Mouse (Mus musculus) midbrain, embryonic 14.5 days (tissue): ENCODE data around the gene Osbp. TPM values are rescaled to one million over a fixed set of nuclear protein-coding genes. Genes with fewer than 3 reads are reported as not detected.

ENCODE experiments used
- ATAC-seq: fragments of 200-750 bp; cut with Nextera tagmentation; 2 replicates; pipeline ENCODE4 v1.8.0; 2017; ENCODE audit warnings: moderate number of reproducible peaks, moderate library complexity; ENCODE audit not compliant: low FRiP score, low TSS enrichment
- DNase-seq: peaks from one replicate; pipeline ENCODE4 v3.0.0-alpha.2; 2015
- H3K27ac ChIP-seq: fragments of 300-500 bp; sonication (generic); replicated peaks from 2 replicates; pipeline ENCODE4 v1.5.1; 2014; ENCODE audit warnings: mild to moderate bottlenecking, low read depth, low read length, moderate library complexity
- H3K27me3 ChIP-seq: fragments of 300-500 bp; sonication (generic); 2 replicates; pipeline ENCODE4 v1.6.1; 2014; ENCODE audit warnings: low read length, control low read depth, mixed read lengths; ENCODE audit not compliant: control insufficient read depth, insufficient read depth
- H3K36me3 ChIP-seq: fragments of 300-500 bp; sonication (generic); 2 replicates; pipeline ENCODE4 v1.6.1; 2014; ENCODE audit warnings: low read length, control low read depth; ENCODE audit not compliant: control insufficient read depth, insufficient read depth
- H3K4me1 ChIP-seq: fragments of 300-500 bp; sonication (generic); 2 replicates; pipeline ENCODE4 v1.6.1; 2014; ENCODE audit warnings: mild to moderate bottlenecking, antibody characterized with exemption, low read length, control low read depth; ENCODE audit not compliant: control insufficient read depth, insufficient read depth
- H3K4me2 ChIP-seq: fragments of 300-500 bp; sonication (generic); 2 replicates; pipeline ENCODE4 v1.6.1; 2014; ENCODE audit warnings: mild to moderate bottlenecking, low read length, moderate library complexity
- H3K4me3 ChIP-seq: fragments of 300-500 bp; sonication (generic); replicated peaks from 2 replicates; pipeline ENCODE4 v1.5.1; 2014; ENCODE audit warnings: low read depth, low read length
- H3K9ac ChIP-seq: fragments of 300-500 bp; sonication (generic); replicated peaks from 2 replicates; pipeline ENCODE4 v1.6.1; 2014; ENCODE audit warnings: mild to moderate bottlenecking, low read length, moderate library complexity
- H3K9me3 ChIP-seq: fragments of 300-500 bp; sonication (generic); 2 replicates; pipeline ENCODE4 v1.6.1; 2016; ENCODE audit warnings: low read length, control low read depth, mixed read lengths; ENCODE audit not compliant: control insufficient read depth
- WGBS: fragments of 180-500 bp; shearing (Covaris S2); extraction: QIAGEN DNeasy Blood & Tissue Kit; methylation state at CpG from one replicate; pipeline ENCODE4 v1.1.7; 2014; 5-methylcytosine and 5-hydroxymethylcytosine counted together
- microRNA-seq: library from miRNA; unstranded; fragments of <30 nt; microRNA quantifications from one replicate; pipeline ENCODE4, GENCODE M21; 2016
- polyA plus RNA-seq: library from polyadenylated mRNA; unstranded; fragments of >200 nt; fragmentation: Nextera tagmentation; extraction: Ambion mirVana; gene quantifications from 2 replicates; pipeline ENCODE4 v1.2.1, GENCODE M21; 2014

Gene Osbp
- polyA plus RNA-seq, 1 experiment from 2014 or later, result 8.0 TPM

DNA sequence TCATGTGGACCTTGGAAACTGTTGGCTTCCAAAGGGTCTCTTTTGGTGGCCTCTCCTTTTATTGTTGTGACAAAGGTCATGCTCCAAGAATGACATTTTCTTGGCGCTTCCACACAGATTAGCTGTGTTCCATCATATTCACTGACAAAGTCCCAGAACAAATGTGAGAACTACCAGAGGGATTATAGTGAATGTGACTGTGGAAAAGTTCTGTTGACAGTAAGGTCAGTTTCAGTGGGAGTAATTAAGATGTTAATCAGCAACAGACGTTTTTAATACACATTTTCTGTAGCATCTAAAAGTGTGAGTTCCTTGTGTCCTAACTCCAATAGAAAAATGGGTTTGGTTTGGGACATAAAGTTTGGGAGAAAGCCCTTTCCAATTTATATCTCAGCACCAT is 75.5 kb downstream of the Osbp start, which contains the start of gene Olfr1423:
Gene Olfr1423 (minus strand): TSS at position 101 of the 400 bp plus-strand sequence.
- ATAC-seq, result no peak
- WGBS, result 57% methylated on average over 2 of the region's 2 CpGs

DNA sequence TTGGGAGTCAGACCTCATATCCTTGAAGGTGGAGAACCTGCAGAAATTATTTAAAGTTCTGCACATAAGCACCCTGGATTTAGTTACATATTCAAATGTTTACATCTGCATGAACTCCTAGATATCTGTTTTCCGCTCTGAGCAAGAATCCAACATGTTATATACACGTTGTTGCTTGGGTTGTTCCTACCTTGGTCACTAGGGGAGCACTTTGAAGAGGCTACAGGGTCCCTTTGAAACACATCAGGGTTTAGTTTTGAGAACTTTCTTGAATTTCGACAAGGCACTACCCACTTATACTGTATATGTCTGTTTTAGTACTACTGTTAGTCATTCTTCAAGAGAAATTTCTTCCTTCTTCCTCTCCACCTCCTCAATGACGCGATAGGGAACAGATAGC is 77.4 kb downstream of the Osbp start:
- Histone ChIP-seq H3K4me3 (no peak overlapping the region), H3K9me3 (no peaks in the 10 kb centered on the region), H3K4me1 (no peaks in the 10 kb centered on the region), H3K4me2 (no peak overlapping the region), H3K36me3 (no peaks in the 10 kb centered on the region), H3K27me3 (no peaks in the 10 kb centered on the region), H3K27ac (no peak overlapping the region), H3K9ac (no peak overlapping the region)
- DNase-seq (no peak), ATAC-seq (no peak)
- WGBS, result 93% methylated on average over 5 of the region's 5 CpGs

More for the DNA sequence above, 75.5 kb downstream of the Osbp start, which contains the start of gene Olfr1423:
- H3K4me1 ChIP-seq, result no peaks in the 10 kb centered on the region
- no peak within 1 kb of the TSS for H3K4me3 ChIP-seq
- no peak within 1 kb of the TSS for H3K9ac ChIP-seq
- H3K4me2 ChIP-seq, result no peak within 1 kb of the TSS
- H3K36me3 ChIP-seq, result no peaks in the 10 kb centered on the region
- DNase-seq, result no peak
- H3K27ac ChIP-seq, result no peak within 1 kb of the TSS
- H3K9me3 ChIP-seq, result no peaks in the 10 kb centered on the region
- H3K27me3 ChIP-seq, result no peaks in the 10 kb centered on the region

Small RNAs within 50 kb of the gene (microRNA-seq; reads per million reads assigned to microRNA genes)
- gene Mir6994, result 10.7 reads per million, percentile 35 among the genes with 10 or more reads in this experiment

Other genes with a start within 250 kb of the Osbp start
- not detected in 2 replicates for gene Gif, start 218.4 kb upstream of the Osbp start, polyA plus RNA-seq
- gene Mrpl16, start 195.6 kb upstream of the Osbp start, polyA plus RNA-seq, result 48.7 and 56.0 TPM in 2 replicates
- 31.6 and 32.2 TPM in 2 replicates for gene Stx3, start 146.5 kb upstream of the Osbp start, polyA plus RNA-seq
- 0.45 TPM in 1 of 2 replicates, not detected in the other for gene Olfr1417, start 126.7 kb upstream of the Osbp start, polyA plus RNA-seq
- gene Olfr1418, start 104.9 kb upstream of the Osbp start, polyA plus RNA-seq, result not detected in 2 replicates
- gene Olfr1419, start 90.8 kb upstream of the Osbp start, polyA plus RNA-seq, result not detected in 2 replicates
- 0.15 TPM in 1 of 2 replicates, not detected in the other for gene Olfr1420, start 79.4 kb upstream of the Osbp start, polyA plus RNA-seq
- gene Patl1, start 53.5 kb upstream of the Osbp start, polyA plus RNA-seq, result 19.1 and 23.1 TPM in 2 replicates
- not detected in 2 replicates for gene Olfr1423, start 75.4 kb downstream of the Osbp start, polyA plus RNA-seq
- not detected in 2 replicates for gene Olfr1424, start 96.7 kb downstream of the Osbp start, polyA plus RNA-seq
- not detected in 2 replicates for gene Olfr1425, start 111.8 kb downstream of the Osbp start, polyA plus RNA-seq
- not detected in 2 replicates for gene Olfr1426, start 126.1 kb downstream of the Osbp start, polyA plus RNA-seq
- gene Olfr1427, start 137.4 kb downstream of the Osbp start, polyA plus RNA-seq, result not detected in 2 replicates
- not detected in 2 replicates for gene Olfr1428, start 150.0 kb downstream of the Osbp start, polyA plus RNA-seq
- not detected in 2 replicates for gene Olfr76, start 157.3 kb downstream of the Osbp start, polyA plus RNA-seq
- not detected in 2 replicates for gene Olfr1555-ps1, start 204.2 kb downstream of the Osbp start, polyA plus RNA-seq
- gene Olfr1431, start 234.7 kb downstream of the Osbp start, polyA plus RNA-seq, result not detected in 2 replicates